Mouse (Mus musculus) liver (tissue): ENCODE results near the gene Sppl3.
A peak's percentile ranks its signal among the peaks of the same experiment; 100 is the strongest.

Experiments used
- DNase-seq: peaks from one replicate; pipeline ENCODE4 v3.0.0-alpha.2; 2020; ENCODE audit warnings: mixed read lengths

Sppl3 gene

GRCm38 (mm10) chr5:115043626-115044025, 32.7 kb downstream of the Sppl3 start:
- no peak for DNase-seq

DNA sequence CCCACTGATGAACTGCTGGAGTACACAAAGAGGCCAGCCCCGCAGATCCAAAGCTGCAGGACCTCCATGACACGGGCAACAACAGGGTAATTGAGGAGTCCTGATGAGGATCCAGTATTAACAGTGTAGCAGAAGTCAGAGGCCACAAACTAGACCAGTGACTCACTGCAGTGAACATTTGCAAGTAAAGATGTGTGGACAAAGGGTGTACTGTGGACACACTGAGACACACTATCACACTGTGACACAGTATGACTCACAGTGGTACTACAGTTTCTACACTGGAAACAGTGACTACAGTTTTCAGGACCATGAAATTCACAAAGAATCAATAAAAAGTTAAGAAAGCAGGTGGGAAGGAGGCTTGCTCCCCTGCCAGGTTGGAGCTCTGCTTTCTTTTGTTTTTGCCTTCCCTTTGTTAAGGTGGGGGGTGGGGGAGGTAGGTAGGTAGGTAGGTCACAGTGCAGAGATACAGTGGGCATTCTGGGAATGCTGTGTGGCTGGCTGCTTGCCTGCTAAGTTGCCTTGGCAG, 34.3 kb downstream of the Sppl3 start:
- DNase-seq = no peak

GRCm38 (mm10) chr5:115049692-115050091, 38.8 kb downstream of the Sppl3 start:
- DNase-seq = no peak

- DNase-seq = no peak
These were observed 39.8 kb downstream of the Sppl3 start for GRCm38 (mm10) chr5:115050776-115051175.

GRCm38 (mm10) chr5:115052546-115052945, 41.6 kb downstream of the Sppl3 start:
- DNase-seq = no peak

- peak; percentile 74 for DNase-seq
These were observed 43.0 kb downstream of the Sppl3 start for GRCm38 (mm10) chr5:115053791-115054396.

GRCm38 (mm10) chr5:115055418-115055817, 44.5 kb downstream of the Sppl3 start:
- DNase-seq = peak; percentile 68

- peak; percentile 72 for DNase-seq
These were observed 46.2 kb downstream of the Sppl3 start for GRCm38 (mm10) chr5:115057153-115057552.

- peak; percentile 81 for DNase-seq
These were observed 47.8 kb downstream of the Sppl3 start for GRCm38 (mm10) chr5:115058584-115059297.

GRCm38 (mm10) chr5:115060067-115060695, 49.2 kb downstream of the Sppl3 start:
- DNase-seq = no peak

- no peak for DNase-seq
These were observed 50.0 kb downstream of the Sppl3 start for GRCm38 (mm10) chr5:115060977-115061376.

DNA sequence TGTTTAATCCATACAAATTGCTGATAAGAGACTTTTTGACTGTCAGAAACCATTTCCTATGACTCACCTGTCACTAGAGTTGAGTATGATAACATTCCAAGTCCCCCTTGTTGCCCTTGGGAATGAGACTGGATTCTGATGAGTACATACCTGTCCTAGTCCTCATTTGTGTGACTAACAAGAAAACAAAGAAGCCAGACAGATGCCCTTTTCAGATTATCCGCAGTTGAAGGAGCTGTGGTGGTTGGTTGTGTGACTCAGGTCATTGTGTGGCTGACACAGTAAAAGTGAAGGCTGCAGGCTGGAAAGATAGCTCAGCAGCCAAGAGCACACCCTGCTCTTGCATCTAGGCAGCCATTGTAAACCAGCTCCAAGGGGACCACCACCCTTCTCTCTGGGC, 51.6 kb downstream of the Sppl3 start:
- DNase-seq = no peak

DNA sequence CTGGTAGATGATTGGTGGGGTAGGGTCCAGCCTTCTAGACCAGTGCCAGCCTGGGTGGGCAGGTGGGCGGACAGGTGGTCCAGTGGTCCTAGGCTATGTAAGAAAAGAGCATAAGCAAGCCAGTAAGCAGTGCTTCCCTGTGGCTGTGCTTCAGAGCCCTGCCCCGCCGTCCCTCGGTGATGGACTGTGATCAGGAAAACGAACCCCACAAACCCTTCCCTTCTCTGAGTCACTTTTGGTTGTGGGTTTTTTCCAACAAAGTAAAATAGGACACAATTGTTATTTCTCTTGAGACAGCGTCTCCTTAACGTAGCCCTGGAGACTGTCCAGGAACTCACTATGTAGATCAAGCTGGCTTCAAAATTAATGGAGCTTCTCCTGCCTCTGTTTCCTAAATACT, 52.5 kb downstream of the Sppl3 start:
- DNase-seq = no peak

DNA sequence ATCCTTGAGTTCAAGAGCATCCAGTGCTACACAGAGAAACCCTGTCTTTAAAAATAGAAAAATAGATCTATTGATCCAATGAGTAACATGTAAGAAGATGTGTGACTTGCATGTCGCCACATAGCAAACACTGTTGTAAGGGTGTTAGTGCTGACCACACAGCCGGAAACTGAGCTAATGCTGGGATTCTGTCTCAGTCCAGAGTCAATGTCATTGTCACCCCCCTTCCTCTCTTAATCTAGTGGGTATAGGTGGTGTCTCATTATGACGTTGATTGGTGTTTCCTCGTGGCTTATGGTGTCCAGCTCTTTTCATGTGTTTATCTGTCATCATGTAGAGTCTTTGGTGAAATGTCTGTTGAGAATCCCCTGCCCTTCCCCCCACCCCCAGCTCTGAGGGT, 55.3 kb downstream of the Sppl3 start:
- DNase-seq = no peak

GRCm38 (mm10) chr5:115068671-115069421, 57.9 kb downstream of the Sppl3 start:
- DNase-seq = peak; percentile 86

DNA sequence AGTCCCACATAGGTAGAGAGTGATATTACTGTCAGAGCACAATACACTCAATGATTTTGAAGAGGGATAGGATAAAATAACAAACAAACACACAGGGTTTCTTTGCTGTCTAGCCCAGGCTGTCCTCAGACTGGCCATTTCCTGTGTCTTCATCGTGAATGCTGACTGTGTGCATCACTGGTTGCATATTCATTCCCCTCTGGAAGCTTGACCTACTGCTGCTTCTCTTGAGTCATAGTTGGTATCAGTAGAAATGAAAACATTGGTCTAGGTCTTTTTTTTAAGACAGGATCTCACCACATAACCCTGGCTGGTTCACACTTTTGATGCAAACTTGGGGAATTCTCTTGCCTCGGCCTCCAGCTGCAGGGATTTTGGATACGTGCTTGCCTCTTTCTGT, 58.7 kb downstream of the Sppl3 start:
- no peak for DNase-seq

DNA sequence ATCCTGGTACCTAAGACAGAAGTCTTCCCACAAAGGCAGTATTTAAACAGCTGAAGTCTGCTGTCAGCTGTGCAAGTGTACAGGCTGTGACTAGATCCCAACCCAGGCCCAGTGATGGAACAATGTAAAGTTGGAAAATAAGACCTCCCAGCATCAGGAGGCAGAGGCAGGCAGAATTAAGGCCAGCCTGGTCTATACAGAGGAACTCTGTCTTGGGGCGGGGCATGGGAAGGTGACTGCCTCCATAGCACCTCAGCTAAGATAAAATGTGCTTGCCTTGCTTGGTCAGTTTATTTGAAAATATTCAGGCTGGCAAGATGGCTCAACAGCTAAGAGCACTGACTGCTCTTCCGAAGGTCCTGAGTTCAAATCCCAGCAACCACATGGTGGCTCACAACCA, 59.5 kb downstream of the Sppl3 start:
- DNase-seq = peak; percentile 74

GRCm38 (mm10) chr5:115071096-115071901, 60.4 kb downstream of the Sppl3 start:
- peak; percentile 77 for DNase-seq

DNA sequence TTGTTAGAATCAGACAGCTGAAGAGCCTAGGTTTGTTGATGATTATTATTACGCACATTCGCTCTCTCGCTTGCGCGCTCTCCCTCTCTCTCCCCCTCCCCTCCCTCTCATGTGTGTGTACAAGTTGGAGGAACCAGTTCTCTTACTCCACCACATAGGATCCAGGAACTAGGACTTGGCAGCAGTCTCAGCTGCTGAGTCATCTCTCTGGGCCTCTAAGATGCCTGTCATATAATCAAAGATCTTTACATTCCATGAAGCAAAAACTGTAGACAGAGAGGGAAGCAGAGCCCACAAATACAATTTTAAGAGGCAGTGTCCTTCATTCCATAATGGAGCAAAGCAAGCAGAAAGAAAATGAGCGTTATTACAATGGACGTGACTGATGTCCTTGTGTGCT, 61.2 kb downstream of the Sppl3 start:
- peak; percentile 80 for DNase-seq

- DNase-seq = peak; percentile 58
These were observed 62.4 kb downstream of the Sppl3 start for GRCm38 (mm10) chr5:115073306-115073705.

GRCm38 (mm10) chr5:115074749-115075148, 63.8 kb downstream of the Sppl3 start:
- peak; percentile 40 for DNase-seq
